Mouse (Mus musculus): ENCODE measurements around the gene Xylt1. TPM values are rescaled to one million over a fixed set of nuclear protein-coding genes. Genes with fewer than 3 reads are reported as not detected.
A peak's percentile ranks its signal among the peaks of the same experiment; 100 is the strongest.

Gene Xylt1
- polyA plus RNA-seq, 1 experiment from 2014 or later: 2.1 TPM

DNA sequence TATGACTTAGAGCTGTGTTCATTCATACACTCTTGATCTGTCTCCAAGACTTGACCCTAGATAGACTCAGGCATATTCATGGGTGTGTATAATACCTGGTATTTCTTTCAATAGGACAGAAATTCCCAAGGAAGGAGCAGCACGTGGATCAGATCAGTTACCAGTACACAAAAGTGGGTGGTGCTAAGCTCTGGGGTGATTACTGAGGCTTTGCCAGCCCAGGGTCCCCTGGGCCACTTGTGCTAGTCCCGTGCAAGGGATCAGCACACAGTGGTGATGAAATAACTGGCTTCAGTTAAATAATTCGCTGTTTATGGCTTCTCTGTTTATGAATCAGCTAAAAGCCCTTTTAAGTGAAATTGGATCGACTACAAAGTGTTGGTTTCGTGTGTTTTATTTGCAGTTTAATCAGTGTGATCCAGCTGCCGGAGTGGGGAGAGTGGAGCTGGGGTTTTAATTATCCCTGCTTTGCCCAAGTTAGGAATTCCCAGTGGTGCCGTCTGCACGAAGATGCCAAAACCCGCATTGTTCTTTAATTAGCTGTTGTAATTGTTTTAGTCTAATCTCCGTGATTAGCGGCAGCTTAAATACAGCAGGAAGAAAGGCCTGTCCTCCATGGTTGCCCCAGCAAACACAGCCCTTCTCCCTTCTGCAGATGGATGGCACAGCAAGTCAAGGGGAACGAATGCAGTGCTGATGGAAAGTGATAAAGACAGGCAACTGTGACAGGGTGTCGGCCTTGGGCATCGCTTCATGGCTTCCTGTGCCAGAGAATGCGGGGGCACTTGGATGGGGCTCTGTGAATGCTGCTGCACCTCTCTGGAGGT lies 120.8 kb downstream of the Xylt1 start:
- H3K4me3 ChIP-seq (ENCODE audit: low read depth, low read length): no peak overlapping the region
- H3K27ac ChIP-seq (ENCODE audit: low read depth, low read length): no peak overlapping the region
- H3K36me3 ChIP-seq (ENCODE audit: control insufficient read depth, insufficient read depth, low read length): no peaks in the 10 kb centered on the region
- DNase-seq (ENCODE audit: low spot score): no peak
- H3K9ac ChIP-seq (ENCODE audit: low read depth, low read length): no peak overlapping the region
- H3K4me1 ChIP-seq (replicated peaks; ENCODE audit: control insufficient read depth, insufficient read depth, low read length): no peaks in the 10 kb centered on the region
- H3K9me3 ChIP-seq (ENCODE audit: control insufficient read depth, low read length): no peaks in the 10 kb centered on the region
- H3K4me2 ChIP-seq (replicated peaks; ENCODE audit: low read depth, low read length): no peak overlapping the region
- H3K27me3 ChIP-seq (ENCODE audit: control insufficient read depth, insufficient read depth, low read length): no peaks in the 10 kb centered on the region
- ATAC-seq (ENCODE audit: low FRiP score): no peak
- 91% methylated on average over 15 of the region's 15 CpGs for WGBS

DNA sequence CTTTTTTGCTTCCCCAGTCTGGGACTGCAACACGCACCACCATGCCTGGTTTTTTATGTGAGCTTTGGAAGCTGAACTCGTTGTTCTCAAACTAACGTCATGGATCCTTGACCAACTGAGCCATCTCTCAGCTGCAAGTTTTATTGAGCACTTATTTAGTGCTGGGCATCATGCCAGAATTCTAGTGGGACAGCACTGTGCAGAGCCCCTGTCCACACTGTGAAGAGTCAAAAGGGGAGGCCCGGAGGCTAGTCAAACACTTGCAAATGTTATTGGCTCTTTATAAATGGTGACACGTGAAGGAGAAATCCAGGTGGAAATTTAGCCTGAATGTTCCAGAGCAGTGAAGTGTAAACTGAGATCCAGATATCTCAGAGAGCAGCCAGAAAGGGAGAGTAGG lies 121.6 kb downstream of the Xylt1 start:
- no peak overlapping the region for H3K27ac ChIP-seq (ENCODE audit: low read depth, low read length)
- H3K9me3 ChIP-seq (ENCODE audit: control insufficient read depth, low read length): no peaks in the 10 kb centered on the region
- H3K4me3 ChIP-seq (ENCODE audit: low read depth, low read length): no peak overlapping the region
- no peak for ATAC-seq (ENCODE audit: low FRiP score)
- DNase-seq (ENCODE audit: low spot score): no peak
- H3K36me3 ChIP-seq (ENCODE audit: control insufficient read depth, insufficient read depth, low read length): no peaks in the 10 kb centered on the region
- WGBS: 95% methylated on average over 5 of the region's 5 CpGs
- no peaks in the 10 kb centered on the region for H3K4me1 ChIP-seq (replicated peaks; ENCODE audit: control insufficient read depth, insufficient read depth, low read length)
- H3K27me3 ChIP-seq (ENCODE audit: control insufficient read depth, insufficient read depth, low read length): no peaks in the 10 kb centered on the region
- H3K9ac ChIP-seq (ENCODE audit: low read depth, low read length): no peak overlapping the region
- H3K4me2 ChIP-seq (replicated peaks; ENCODE audit: low read depth, low read length): no peak overlapping the region

GRCm38 (mm10) chr7:117503714-117504113 lies 122.9 kb downstream of the Xylt1 start:
- Histone ChIP-seq H3K27me3 (ENCODE audit: control insufficient read depth, insufficient read depth, low read length) (no peaks in the 10 kb centered on the region), H3K4me3 (ENCODE audit: low read depth, low read length) (no peak overlapping the region), H3K9ac (ENCODE audit: low read depth, low read length) (no peak overlapping the region), H3K9me3 (ENCODE audit: control insufficient read depth, low read length) (no peaks in the 10 kb centered on the region), H3K4me2 (replicated peaks; ENCODE audit: low read depth, low read length) (no peak overlapping the region), H3K36me3 (ENCODE audit: control insufficient read depth, insufficient read depth, low read length) (no peaks in the 10 kb centered on the region), H3K27ac (ENCODE audit: low read depth, low read length) (no peak overlapping the region), H3K4me1 (replicated peaks; ENCODE audit: control insufficient read depth, insufficient read depth, low read length) (no peaks in the 10 kb centered on the region)
- 93% methylated on average over 9 of the region's 9 CpGs for WGBS
- DNase-seq (ENCODE audit: low spot score) (no peak), ATAC-seq (ENCODE audit: low FRiP score) (no peak)

DNA sequence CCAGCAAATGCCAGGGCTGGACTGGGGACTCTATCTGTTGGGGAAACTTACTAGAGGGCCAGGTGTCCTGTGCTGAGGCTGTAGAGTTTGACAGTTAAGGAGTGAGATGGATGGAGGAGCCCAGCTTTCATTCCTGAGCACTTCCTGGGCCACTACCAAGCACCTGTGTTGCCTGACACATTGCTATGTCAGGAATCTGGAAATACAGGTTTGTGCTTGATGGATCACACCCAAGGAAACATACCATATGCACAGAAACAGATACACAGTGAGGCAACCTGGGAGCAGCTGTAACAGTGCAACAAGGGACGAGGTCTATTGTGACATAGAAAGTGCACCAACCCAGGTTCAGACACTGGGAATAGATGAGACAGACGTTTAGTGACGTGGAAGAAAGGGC lies 125.0 kb downstream of the Xylt1 start:
- DNase-seq (ENCODE audit: low spot score): no peak
- no peak for ATAC-seq (ENCODE audit: low FRiP score)
- no peak overlapping the region for H3K4me3 ChIP-seq (ENCODE audit: low read depth, low read length)
- H3K4me2 ChIP-seq (replicated peaks; ENCODE audit: low read depth, low read length): no peak overlapping the region
- no peak overlapping the region for H3K9ac ChIP-seq (ENCODE audit: low read depth, low read length)
- no peaks in the 10 kb centered on the region for H3K9me3 ChIP-seq (ENCODE audit: control insufficient read depth, low read length)
- no peaks in the 10 kb centered on the region for H3K27me3 ChIP-seq (ENCODE audit: control insufficient read depth, insufficient read depth, low read length)
- no peaks in the 10 kb centered on the region for H3K4me1 ChIP-seq (replicated peaks; ENCODE audit: control insufficient read depth, insufficient read depth, low read length)
- 87% methylated on average over 3 of the region's 3 CpGs for WGBS
- no peak overlapping the region for H3K27ac ChIP-seq (ENCODE audit: low read depth, low read length)
- no peaks in the 10 kb centered on the region for H3K36me3 ChIP-seq (ENCODE audit: control insufficient read depth, insufficient read depth, low read length)

- no peak overlapping the region for H3K27ac ChIP-seq (ENCODE audit: low read depth, low read length)
- no peaks in the 10 kb centered on the region for H3K36me3 ChIP-seq (ENCODE audit: control insufficient read depth, insufficient read depth, low read length)
- H3K4me2 ChIP-seq (replicated peaks; ENCODE audit: low read depth, low read length): no peak overlapping the region
- H3K4me1 ChIP-seq (replicated peaks; ENCODE audit: control insufficient read depth, insufficient read depth, low read length): no peaks in the 10 kb centered on the region
- ATAC-seq (ENCODE audit: low FRiP score): no peak
- H3K9me3 ChIP-seq (ENCODE audit: control insufficient read depth, low read length): no peaks in the 10 kb centered on the region
- no peak for DNase-seq (ENCODE audit: low spot score)
- WGBS: 90% methylated on average over 10 of the region's 10 CpGs
- no peaks in the 10 kb centered on the region for H3K27me3 ChIP-seq (ENCODE audit: control insufficient read depth, insufficient read depth, low read length)
- H3K4me3 ChIP-seq (ENCODE audit: low read depth, low read length): no peak overlapping the region
- H3K9ac ChIP-seq (ENCODE audit: low read depth, low read length): no peak overlapping the region
Observed at GRCm38 (mm10) chr7:117507351-117507750, 126.6 kb downstream of the Xylt1 start.

DNA sequence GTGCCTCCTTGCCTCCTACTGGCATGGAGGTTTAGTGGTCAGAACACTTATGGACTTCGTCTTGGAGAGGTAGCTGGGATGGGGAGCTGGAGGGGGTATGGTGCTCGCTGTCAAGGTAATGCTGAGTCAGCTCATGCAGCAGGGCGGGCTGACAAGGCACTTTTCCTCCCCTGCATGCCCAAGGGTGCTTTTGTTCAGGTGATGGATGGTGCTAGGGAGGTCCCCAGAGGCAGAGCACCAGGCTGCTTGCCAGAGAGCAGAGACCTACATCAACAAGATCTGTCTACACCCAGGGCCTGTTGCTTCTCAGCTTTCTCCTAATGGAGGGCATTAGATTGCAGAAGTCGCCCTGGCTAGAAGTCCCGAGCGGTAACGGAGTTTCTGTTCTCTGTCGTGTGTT lies 127.3 kb downstream of the Xylt1 start:
- Histone ChIP-seq H3K4me3 (ENCODE audit: low read depth, low read length) (no peak overlapping the region), H3K4me2 (replicated peaks; ENCODE audit: low read depth, low read length) (no peak overlapping the region), H3K9me3 (ENCODE audit: control insufficient read depth, low read length) (no peaks in the 10 kb centered on the region), H3K27ac (ENCODE audit: low read depth, low read length) (no peak overlapping the region), H3K27me3 (ENCODE audit: control insufficient read depth, insufficient read depth, low read length) (no peaks in the 10 kb centered on the region), H3K36me3 (ENCODE audit: control insufficient read depth, insufficient read depth, low read length) (no peaks in the 10 kb centered on the region), H3K4me1 (replicated peaks; ENCODE audit: control insufficient read depth, insufficient read depth, low read length) (no peaks in the 10 kb centered on the region), H3K9ac (ENCODE audit: low read depth, low read length) (no peak overlapping the region)
- WGBS: 52% methylated on average over 8 of the region's 8 CpGs
- DNase-seq (ENCODE audit: low spot score) (peak; percentile 16), ATAC-seq (ENCODE audit: low FRiP score) (no peak)

GRCm38 (mm10) chr7:117510113-117510512 lies 129.3 kb downstream of the Xylt1 start:
- H3K9ac ChIP-seq (ENCODE audit: low read depth, low read length): no peak overlapping the region
- H3K4me1 ChIP-seq (replicated peaks; ENCODE audit: control insufficient read depth, insufficient read depth, low read length): no peaks in the 10 kb centered on the region
- H3K4me3 ChIP-seq (ENCODE audit: low read depth, low read length): no peak overlapping the region
- H3K4me2 ChIP-seq (replicated peaks; ENCODE audit: low read depth, low read length): no peak overlapping the region
- no peaks in the 10 kb centered on the region for H3K9me3 ChIP-seq (ENCODE audit: control insufficient read depth, low read length)
- no peaks in the 10 kb centered on the region for H3K36me3 ChIP-seq (ENCODE audit: control insufficient read depth, insufficient read depth, low read length)
- no peak overlapping the region for H3K27ac ChIP-seq (ENCODE audit: low read depth, low read length)
- ATAC-seq (ENCODE audit: low FRiP score) (no peak), DNase-seq (ENCODE audit: low spot score) (no peak)
- WGBS: 97% methylated on average over 2 of the region's 2 CpGs
- H3K27me3 ChIP-seq (ENCODE audit: control insufficient read depth, insufficient read depth, low read length): no peaks in the 10 kb centered on the region

DNA sequence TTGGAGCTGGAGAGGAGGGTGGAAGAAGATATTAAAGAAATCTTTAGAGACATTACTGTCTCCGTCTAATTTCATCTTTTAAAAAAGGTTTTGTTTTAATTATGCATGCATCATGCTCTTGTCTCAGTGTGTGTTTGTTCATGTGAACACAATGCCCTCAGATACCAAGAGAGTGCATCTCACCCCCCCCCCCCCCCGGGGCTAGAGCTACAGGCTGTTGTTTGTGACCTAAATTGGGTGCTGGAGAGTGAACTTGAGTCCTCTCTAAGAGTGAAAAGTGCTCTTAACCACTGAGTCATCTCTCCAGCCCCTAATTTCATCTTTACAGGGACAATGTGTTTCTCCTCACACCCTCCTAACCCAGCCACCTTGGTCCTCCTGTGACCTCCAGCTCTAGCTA lies 131.5 kb downstream of the Xylt1 start:
- ATAC-seq (ENCODE audit: low FRiP score): no peak
- H3K9me3 ChIP-seq (ENCODE audit: control insufficient read depth, low read length): no peaks in the 10 kb centered on the region
- H3K4me3 ChIP-seq (ENCODE audit: low read depth, low read length): no peak overlapping the region
- no peaks in the 10 kb centered on the region for H3K4me1 ChIP-seq (replicated peaks; ENCODE audit: control insufficient read depth, insufficient read depth, low read length)
- WGBS: 78% methylated on average over 2 of the region's 2 CpGs
- H3K9ac ChIP-seq (ENCODE audit: low read depth, low read length): no peak overlapping the region
- H3K4me2 ChIP-seq (replicated peaks; ENCODE audit: low read depth, low read length): no peak overlapping the region
- H3K27ac ChIP-seq (ENCODE audit: low read depth, low read length): no peak overlapping the region
- no peak for DNase-seq (ENCODE audit: low spot score)
- no peaks in the 10 kb centered on the region for H3K27me3 ChIP-seq (ENCODE audit: control insufficient read depth, insufficient read depth, low read length)
- no peaks in the 10 kb centered on the region for H3K36me3 ChIP-seq (ENCODE audit: control insufficient read depth, insufficient read depth, low read length)

DNA sequence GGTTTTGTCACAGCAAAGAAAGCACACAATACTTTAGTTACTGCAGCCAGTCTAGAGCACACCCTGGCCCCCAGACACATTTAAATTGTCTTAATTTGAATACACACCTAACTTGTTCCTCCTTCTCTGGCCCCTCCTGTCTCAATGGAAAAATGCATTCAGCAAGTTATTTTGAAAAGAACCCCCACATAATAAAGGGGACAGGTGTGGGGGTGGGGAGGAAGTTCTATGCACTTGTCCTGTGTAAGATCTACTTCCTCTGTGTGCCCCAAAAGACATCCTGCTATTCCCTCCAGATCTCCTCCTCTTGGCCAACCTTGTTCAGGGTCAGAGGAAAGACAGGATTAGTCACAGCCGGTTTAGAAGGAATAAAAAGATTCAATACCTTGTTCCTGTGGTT lies 135.0 kb downstream of the Xylt1 start:
- H3K4me1 ChIP-seq (replicated peaks; ENCODE audit: control insufficient read depth, insufficient read depth, low read length): no peaks in the 10 kb centered on the region
- H3K27me3 ChIP-seq (ENCODE audit: control insufficient read depth, insufficient read depth, low read length): no peaks in the 10 kb centered on the region
- no peaks in the 10 kb centered on the region for H3K36me3 ChIP-seq (ENCODE audit: control insufficient read depth, insufficient read depth, low read length)
- no peak overlapping the region for H3K27ac ChIP-seq (ENCODE audit: low read depth, low read length)
- H3K4me2 ChIP-seq (replicated peaks; ENCODE audit: low read depth, low read length): no peak overlapping the region
- no peak overlapping the region for H3K4me3 ChIP-seq (ENCODE audit: low read depth, low read length)
- WGBS: 79% methylated on average over 1 of the region's 1 CpGs
- no peaks in the 10 kb centered on the region for H3K9me3 ChIP-seq (ENCODE audit: control insufficient read depth, low read length)
- no peak overlapping the region for H3K9ac ChIP-seq (ENCODE audit: low read depth, low read length)
- ATAC-seq (ENCODE audit: low FRiP score) (no peak), DNase-seq (ENCODE audit: low spot score) (no peak)

Data from hindbrain, embryonic 11.5 days (tissue).